Mouse (Mus musculus) CD4-positive, CD25-positive, alpha-beta regulatory T cell, adult 2 months (primary cell): ENCODE results near the gene Mcub.

Source experiments
- DNase-seq: peaks from one replicate; pipeline ENCODE4 v3.0.0-alpha.2; 2012; ENCODE audit warnings: low read depth, low spot score

The Mcub gene

DNA sequence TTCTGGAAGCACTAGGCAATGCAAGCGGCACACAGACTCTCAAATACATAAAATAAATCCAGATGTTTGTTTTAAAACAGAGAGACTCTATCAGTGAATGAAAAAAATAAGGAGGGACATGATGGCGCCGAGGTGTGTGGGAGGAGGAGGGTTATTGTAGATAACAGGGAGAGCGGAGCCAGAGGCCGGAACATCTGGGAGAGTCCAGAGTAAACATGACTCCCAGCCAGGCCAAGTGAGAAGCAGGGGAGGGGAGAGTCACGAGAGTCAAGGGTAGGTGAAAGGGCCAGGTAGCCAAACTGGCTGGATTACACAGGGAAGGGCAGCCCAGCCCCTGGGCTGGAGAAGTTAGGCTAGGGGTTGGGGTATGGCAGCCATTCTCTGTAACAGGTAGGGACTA lies 73.4 kb downstream of the Mcub start:
- DNase-seq = no peak

DNA sequence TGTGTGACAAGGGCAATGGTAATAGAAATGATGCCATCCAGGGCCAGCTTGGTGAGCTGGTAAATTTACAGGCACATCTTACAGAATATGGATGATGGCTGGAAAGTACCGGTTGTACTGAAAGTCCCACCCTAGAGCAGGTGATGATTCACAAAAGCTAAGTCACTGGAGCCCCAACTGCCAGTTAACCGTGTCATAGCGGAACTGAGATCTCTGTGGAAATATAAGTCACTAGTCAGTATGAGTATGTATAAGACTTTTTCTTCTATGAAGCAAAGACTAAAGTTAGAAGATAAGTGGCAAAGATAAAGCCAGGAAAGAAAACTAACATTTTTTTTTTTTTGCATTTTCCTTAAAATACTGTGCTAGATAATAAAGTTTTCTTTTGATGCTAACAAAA lies 76.9 kb downstream of the Mcub start:
- DNase-seq = no peak

DNA sequence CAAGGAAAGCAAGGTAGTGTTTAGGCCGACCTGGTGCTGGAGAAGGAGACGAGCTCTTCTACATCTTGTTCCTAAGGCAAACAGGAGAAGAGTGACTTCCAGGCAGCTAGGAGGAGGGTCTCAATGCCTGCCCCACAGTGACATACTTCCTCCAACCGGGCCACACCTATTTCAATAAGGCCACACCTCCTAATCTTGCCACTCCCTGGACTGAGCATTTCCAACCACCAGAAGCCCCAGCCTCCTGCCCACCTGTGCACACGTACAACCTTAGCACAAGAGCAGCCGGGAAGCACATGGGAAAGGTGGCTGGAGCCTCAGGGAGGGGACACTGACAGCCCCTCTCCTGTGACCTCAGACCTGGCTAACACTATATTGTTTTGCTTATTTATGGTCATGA lies 78.0 kb downstream of the Mcub start:
- no peak for DNase-seq

GRCm38 (mm10) chr3:129887779-129888517 lies 82.1 kb downstream of the Mcub start:
- no peak for DNase-seq

- DNase-seq = no peak
These were observed 83.6 kb downstream of the Mcub start for GRCm38 (mm10) chr3:129886430-129886829.

- no peak for DNase-seq
These were observed 84.4 kb downstream of the Mcub start for GRCm38 (mm10) chr3:129885577-129885976.

GRCm38 (mm10) chr3:129880925-129881593 lies 88.9 kb downstream of the Mcub start:
- DNase-seq = no peak

DNA sequence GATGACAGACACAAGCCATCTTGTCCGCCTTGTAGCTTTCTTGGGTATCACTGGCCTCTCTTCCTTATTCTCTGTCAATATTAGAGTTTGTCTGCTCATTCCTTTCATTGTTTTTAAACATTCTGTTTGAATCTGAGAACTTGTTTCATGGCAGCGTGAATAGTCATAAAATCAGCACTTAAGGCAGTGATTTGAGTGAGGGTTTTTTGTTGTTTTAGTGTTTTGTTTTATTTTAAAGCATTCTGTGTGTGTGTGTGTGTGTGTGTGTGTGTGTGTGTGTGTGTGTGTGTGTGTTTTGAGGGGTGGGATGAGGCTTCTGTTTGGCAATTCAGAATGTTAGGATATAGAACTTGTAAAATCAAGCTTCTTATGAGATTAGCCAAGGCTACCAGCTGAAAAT lies 90.1 kb downstream of the Mcub start:
- DNase-seq = no peak

- DNase-seq = peak; percentile 54
These were observed 90.8 kb downstream of the Mcub start for GRCm38 (mm10) chr3:129879131-129879757.

GRCm38 (mm10) chr3:129878405-129879021 lies 91.5 kb downstream of the Mcub start, which contains the start of gene Pla2g12a:
TSS of gene Pla2g12a (plus strand) at chr3:129878606.
- peak; percentile 93 for DNase-seq

- DNase-seq = no peak
These were observed 92.7 kb downstream of the Mcub start for GRCm38 (mm10) chr3:129877327-129877726.
